Mouse (Mus musculus): ENCODE data around the gene Dnajc5. TPM values are rescaled to one million over a fixed set of nuclear protein-coding genes. Genes with fewer than 3 reads are reported as not detected.

Gene Dnajc5
- polyA plus RNA-seq, 1 experiment from 2014 or later: 92.0 TPM

- Histone ChIP-seq H3K36me3 (peaks cover 27% of the 10 kb centered on the region), H3K9ac (peak overlapping the region; percentile 92), H3K27me3 (no peaks in the 10 kb centered on the region), H3K4me1 (peaks cover 32% of the 10 kb centered on the region), H3K27ac (replicated peaks) (peak overlapping the region; percentile 98), H3K9me3 (replicated peaks) (no peaks in the 10 kb centered on the region), H3K4me2 (replicated peaks) (peak overlapping the region; percentile 60), H3K4me3 (replicated peaks) (peak overlapping the region; percentile 94)
- WGBS: under 1% methylated on average over 17 of the region's 17 CpGs
- ATAC-seq (ENCODE audit: insufficient number of reproducible peaks, low FRiP score, low TSS enrichment, low read depth): no peak
Measured at GRCm38 (mm10) chr2:181520936-181521227, 597 bp downstream of the Dnajc5 start.

GRCm38 (mm10) chr2:181521491-181521890 lies 1.2 kb downstream of the Dnajc5 start:
- no peak for ATAC-seq (ENCODE audit: insufficient number of reproducible peaks, low FRiP score, low TSS enrichment, low read depth)
- 47% methylated on average over 10 of the region's 10 CpGs for WGBS

GRCm38 (mm10) chr2:181522811-181523210 lies 2.5 kb downstream of the Dnajc5 start:
- no peaks in the 10 kb centered on the region for H3K9me3 ChIP-seq (replicated peaks)
- no peak overlapping the region for H3K4me2 ChIP-seq (replicated peaks)
- no peak overlapping the region for H3K27ac ChIP-seq (replicated peaks)
- no peaks in the 10 kb centered on the region for H3K27me3 ChIP-seq
- peaks cover 32% of the 10 kb centered on the region for H3K4me1 ChIP-seq
- H3K4me3 ChIP-seq (replicated peaks): no peak overlapping the region
- 69% methylated on average over 5 of the region's 5 CpGs for WGBS
- H3K9ac ChIP-seq: no peak overlapping the region
- ATAC-seq (ENCODE audit: insufficient number of reproducible peaks, low FRiP score, low TSS enrichment, low read depth): no peak
- H3K36me3 ChIP-seq: peaks cover 12% of the 10 kb centered on the region

More at GRCm38 (mm10) chr2:181521491-181521890, 1.2 kb downstream of the Dnajc5 start:
- no peak overlapping the region for H3K27ac ChIP-seq (replicated peaks)
- H3K9me3 ChIP-seq (replicated peaks): no peaks in the 10 kb centered on the region
- peak overlapping the region; percentile 94 for H3K4me3 ChIP-seq (replicated peaks)
- H3K36me3 ChIP-seq: peaks cover 21% of the 10 kb centered on the region
- H3K9ac ChIP-seq: no peak overlapping the region
- H3K4me1 ChIP-seq: peaks cover 32% of the 10 kb centered on the region
- H3K27me3 ChIP-seq: no peaks in the 10 kb centered on the region
- H3K4me2 ChIP-seq (replicated peaks): peak overlapping the region; percentile 60

GRCm38 (mm10) chr2:181525526-181525925 lies 5.2 kb downstream of the Dnajc5 start:
- WGBS: 73% methylated on average over 5 of the region's 5 CpGs
- Histone ChIP-seq H3K4me3 (replicated peaks) (no peak overlapping the region), H3K4me1 (peaks cover 21% of the 10 kb centered on the region), H3K9me3 (replicated peaks) (peaks cover 5% of the 10 kb centered on the region; the same call in 1 of the 2 replicates), H3K4me2 (replicated peaks) (no peak overlapping the region), H3K27ac (replicated peaks) (no peak overlapping the region), H3K36me3 (peaks cover 21% of the 10 kb centered on the region), H3K9ac (no peak overlapping the region), H3K27me3 (no peaks in the 10 kb centered on the region)
- no peak for ATAC-seq (ENCODE audit: insufficient number of reproducible peaks, low FRiP score, low TSS enrichment, low read depth)

- Histone ChIP-seq H3K4me3 (replicated peaks) (no peak overlapping the region), H3K9me3 (replicated peaks) (peaks cover 11% of the 10 kb centered on the region; the same call in 1 of the 2 replicates), H3K4me2 (replicated peaks) (no peak overlapping the region), H3K27me3 (no peaks in the 10 kb centered on the region), H3K36me3 (peaks cover 34% of the 10 kb centered on the region), H3K27ac (replicated peaks) (no peak overlapping the region), H3K9ac (no peak overlapping the region), H3K4me1 (0 out of 2 replicates have a peak, but pooled peaks cover 8% of the 10 kb centered on the region)
- WGBS: 84% methylated on average over 1 of the region's 1 CpGs
- no peak for ATAC-seq (ENCODE audit: insufficient number of reproducible peaks, low FRiP score, low TSS enrichment, low read depth)
Measured at GRCm38 (mm10) chr2:181529076-181529475, 8.8 kb downstream of the Dnajc5 start.

GRCm38 (mm10) chr2:181532589-181532988 lies 12.3 kb downstream of the Dnajc5 start:
- no peak overlapping the region for H3K4me3 ChIP-seq (replicated peaks)
- H3K9me3 ChIP-seq (replicated peaks): peaks cover 11% of the 10 kb centered on the region; the same call in 1 of the 2 replicates
- H3K4me2 ChIP-seq (replicated peaks): no peak overlapping the region
- no peak overlapping the region for H3K27ac ChIP-seq (replicated peaks)
- H3K4me1 ChIP-seq: 0 out of 2 replicates have a peak, but pooled peaks cover 2% of the 10 kb centered on the region
- 94% methylated on average over 3 of the region's 3 CpGs for WGBS
- H3K36me3 ChIP-seq: peaks cover 32% of the 10 kb centered on the region
- no peaks in the 10 kb centered on the region for H3K27me3 ChIP-seq
- H3K9ac ChIP-seq: no peak overlapping the region
- ATAC-seq (ENCODE audit: insufficient number of reproducible peaks, low FRiP score, low TSS enrichment, low read depth): no peak

GRCm38 (mm10) chr2:181536410-181536809 lies 16.1 kb downstream of the Dnajc5 start:
- Histone ChIP-seq H3K9me3 (replicated peaks) (0 out of 2 replicates have a peak, but pooled peaks cover 6% of the 10 kb centered on the region), H3K27ac (replicated peaks) (no peak overlapping the region), H3K4me1 (0 out of 2 replicates have a peak, but pooled peaks cover 6% of the 10 kb centered on the region), H3K9ac (no peak overlapping the region), H3K4me2 (replicated peaks) (no peak overlapping the region), H3K4me3 (replicated peaks) (no peak overlapping the region), H3K27me3 (no peaks in the 10 kb centered on the region), H3K36me3 (peaks cover 10% of the 10 kb centered on the region)
- 82% methylated on average over 2 of the region's 2 CpGs for WGBS
- no peak for ATAC-seq (ENCODE audit: insufficient number of reproducible peaks, low FRiP score, low TSS enrichment, low read depth)

- Histone ChIP-seq H3K4me1 (0 out of 2 replicates have a peak, but pooled peaks cover 6% of the 10 kb centered on the region), H3K27me3 (no peaks in the 10 kb centered on the region), H3K4me2 (replicated peaks) (no peak overlapping the region), H3K9me3 (replicated peaks) (no peaks in the 10 kb centered on the region), H3K36me3 (peaks cover under 1% of the 10 kb centered on the region; the same call in 1 of the 2 replicates), H3K4me3 (replicated peaks) (no peak overlapping the region), H3K27ac (replicated peaks) (0 out of 2 replicates have a peak overlapping the region, but pooled peaks have one; percentile 44), H3K9ac (no peak overlapping the region)
- peak; percentile 84 for ATAC-seq (ENCODE audit: insufficient number of reproducible peaks, low FRiP score, low TSS enrichment, low read depth)
- 80% methylated on average over 2 of the region's 2 CpGs for WGBS
Measured at GRCm38 (mm10) chr2:181537444-181538047, 17.3 kb downstream of the Dnajc5 start.

- WGBS: 84% methylated on average over 6 of the region's 6 CpGs
- Histone ChIP-seq H3K36me3 (peaks cover 10% of the 10 kb centered on the region), H3K4me1 (0 out of 2 replicates have a peak, but pooled peaks cover 6% of the 10 kb centered on the region), H3K4me3 (replicated peaks) (no peak overlapping the region), H3K9ac (no peak overlapping the region), H3K27ac (replicated peaks) (no peak overlapping the region), H3K4me2 (replicated peaks) (no peak overlapping the region), H3K9me3 (replicated peaks) (no peaks in the 10 kb centered on the region), H3K27me3 (no peaks in the 10 kb centered on the region)
- ATAC-seq (ENCODE audit: insufficient number of reproducible peaks, low FRiP score, low TSS enrichment, low read depth): no peak
Measured at GRCm38 (mm10) chr2:181541761-181542380, 21.6 kb downstream of the Dnajc5 start.

- 95% methylated on average over 7 of the region's 7 CpGs for WGBS
- Histone ChIP-seq H3K9ac (no peak overlapping the region), H3K4me3 (replicated peaks) (no peak overlapping the region), H3K27ac (replicated peaks) (no peak overlapping the region), H3K27me3 (no peaks in the 10 kb centered on the region), H3K36me3 (peaks cover 50% of the 10 kb centered on the region), H3K9me3 (replicated peaks) (no peaks in the 10 kb centered on the region), H3K4me2 (replicated peaks) (no peak overlapping the region), H3K4me1 (no peaks in the 10 kb centered on the region)
- no peak for ATAC-seq (ENCODE audit: insufficient number of reproducible peaks, low FRiP score, low TSS enrichment, low read depth)
Measured at GRCm38 (mm10) chr2:181546142-181546541, 25.9 kb downstream of the Dnajc5 start.

- 73% methylated on average over 1 of the region's 1 CpGs for WGBS
- ATAC-seq (ENCODE audit: insufficient number of reproducible peaks, low FRiP score, low TSS enrichment, low read depth): no peak
- Histone ChIP-seq H3K4me3 (replicated peaks) (no peak overlapping the region), H3K4me1 (no peaks in the 10 kb centered on the region), H3K27ac (replicated peaks) (no peak overlapping the region), H3K36me3 (peaks cover 67% of the 10 kb centered on the region), H3K9ac (no peak overlapping the region), H3K27me3 (no peaks in the 10 kb centered on the region), H3K4me2 (replicated peaks) (no peak overlapping the region), H3K9me3 (replicated peaks) (no peaks in the 10 kb centered on the region)
Measured at GRCm38 (mm10) chr2:181548227-181548626, 27.9 kb downstream of the Dnajc5 start.

Measured in embryonic facial prominence, embryonic 15.5 days (tissue).